Mouse (Mus musculus) retina, postnatal 7 days (tissue): ENCODE results near the gene Scarf2.
A peak's percentile ranks its signal among the peaks of the same experiment; 100 is the strongest.

ENCODE experiments used
- DNase-seq: peaks from one replicate; pipeline ENCODE4 v3.0.0-alpha.2; 2012; ENCODE audit warnings: low read depth, low spot score

Gene Scarf2

GRCm38 (mm10) chr16:17831781-17832180 is 34.7 kb downstream of the Scarf2 start:
- DNase-seq = no peak

GRCm38 (mm10) chr16:17832821-17833220 is 35.7 kb downstream of the Scarf2 start, which contains the start of gene B830017H08Rik:
Gene B830017H08Rik (plus strand): TSS chr16:17833121.
- no peak for DNase-seq

GRCm38 (mm10) chr16:17833321-17833680 is 36.2 kb downstream of the Scarf2 start:
- DNase-seq = no peak

- DNase-seq = peak; percentile 27
Observed at GRCm38 (mm10) chr16:17833681-17834399, 36.8 kb downstream of the Scarf2 start.

- no peak for DNase-seq
Observed at GRCm38 (mm10) chr16:17834543-17834942, 37.5 kb downstream of the Scarf2 start.

- no peak for DNase-seq
Observed at GRCm38 (mm10) chr16:17835481-17835880, 38.4 kb downstream of the Scarf2 start.

GRCm38 (mm10) chr16:17838051-17838450 is 41.0 kb downstream of the Scarf2 start, which contains the start of gene Car15:
Gene Car15 (minus strand): TSS chr16:17838364.
- no peak for DNase-seq

GRCm38 (mm10) chr16:17839976-17840375 is 42.9 kb downstream of the Scarf2 start:
- no peak for DNase-seq

GRCm38 (mm10) chr16:17842437-17842836 is 45.4 kb downstream of the Scarf2 start:
- no peak for DNase-seq

GRCm38 (mm10) chr16:17843701-17844365 is 46.8 kb downstream of the Scarf2 start:
- DNase-seq = no peak

GRCm38 (mm10) chr16:17848431-17848830 is 51.3 kb downstream of the Scarf2 start:
- DNase-seq = no peak

- peak; percentile 59 for DNase-seq
Observed at GRCm38 (mm10) chr16:17848928-17849327, 51.8 kb downstream of the Scarf2 start.

- DNase-seq = no peak
Observed at GRCm38 (mm10) chr16:17849486-17849885, 52.4 kb downstream of the Scarf2 start.

GRCm38 (mm10) chr16:17851331-17851730 is 54.2 kb downstream of the Scarf2 start:
- DNase-seq = no peak

GRCm38 (mm10) chr16:17851860-17852259 is 54.8 kb downstream of the Scarf2 start:
- DNase-seq = no peak

GRCm38 (mm10) chr16:17853263-17853662 is 56.2 kb downstream of the Scarf2 start:
- DNase-seq = no peak

- no peak for DNase-seq
Observed at GRCm38 (mm10) chr16:17857157-17857556, 60.1 kb downstream of the Scarf2 start.
